Mouse (Mus musculus) G1E (cell line): ENCODE results near the gene Mark2. TPM values are rescaled to one million over a fixed set of nuclear protein-coding genes. Genes with fewer than 3 reads are reported as not detected.

Experiments
- ATAC-seq: 2 replicates; pipeline ENCODE4 v1.8.0; 2016; ENCODE audit warnings: mild to moderate bottlenecking; ENCODE audit not compliant: insufficient number of reproducible peaks, poor library complexity, low FRiP score, severe bottlenecking; ENCODE audit errors: extremely low read depth
- DNase-seq: peaks from one replicate; pipeline ENCODE4 v3.0.0; 2012; ENCODE audit warnings: low spot score
- H3K27me3 ChIP-seq: 2 replicates; pipeline ENCODE4 v1.6.1; 2012; ENCODE audit warnings: mild to moderate bottlenecking, low read length, inconsistent platforms; ENCODE audit not compliant: insufficient read depth
- H3K36me3 ChIP-seq: replicated peaks from 2 replicates; pipeline ENCODE3; 2012; ENCODE audit warnings: mild to moderate bottlenecking, inconsistent platforms
- H3K4me1 ChIP-seq: 2 replicates; pipeline ENCODE4 v1.6.1; 2012; ENCODE audit warnings: low read depth, low read length, inconsistent platforms, mixed read lengths; ENCODE audit not compliant: insufficient read depth
- H3K4me3 ChIP-seq: 2 replicates; pipeline ENCODE4 v1.5.1; 2012; ENCODE audit warnings: low read depth, mild to moderate bottlenecking, inconsistent platforms, low read length, moderate library complexity, mixed read lengths
- H3K9me3 ChIP-seq: replicated peaks from 2 replicates; pipeline ENCODE4 v1.6.1; 2012; ENCODE audit warnings: inconsistent platforms
- CTCF ChIP-seq: IDR thresholded peaks from 2 replicates; pipeline ENCODE4 v1.5.1; 2012; ENCODE audit warnings: low read depth, low read length, inconsistent platforms, mixed read lengths
- GATA1 ChIP-seq: IDR thresholded peaks from 2 replicates; pipeline ENCODE4 v1.6.1; 2012; ENCODE audit warnings: borderline replicate concordance, low read length, inconsistent platforms, mixed read lengths
- GATA2 ChIP-seq: IDR thresholded peaks from 2 replicates; pipeline ENCODE4 v1.6.1; 2012; ENCODE audit warnings: low read depth, low read length, inconsistent platforms, borderline replicate concordance
- POLR2AphosphoS5 ChIP-seq: IDR thresholded peaks from 2 replicates; pipeline ENCODE4 v1.6.1; 2012; ENCODE audit warnings: low read depth, low read length, inconsistent platforms; ENCODE audit not compliant: insufficient replicate concordance
- TAL1 ChIP-seq: conservative IDR thresholded peaks from 2 replicates; pipeline ENCODE4 v1.6.1; 2012; ENCODE audit warnings: low read depth, low read length, inconsistent platforms, mixed read lengths
- polyA plus RNA-seq: library from polyadenylated mRNA; stranded (reverse); fragments of >175 nt; gene quantifications from 2 replicates; pipeline ENCODE4 v1.2.3, GENCODE M21; 2012
- total RNA-seq, 2 experiments: library from RNA; stranded (forward) in 1 of 2; stranded (reverse) in 1 of 2; fragments of 200-1000 nt in 1 of 2; fragments of >200 nt in 1 of 2; fragmentation: Nextera tagmentation in 1 of 2; gene quantifications; 2 replicates each; pipeline ENCODE4 v1.2.3; 2014 to 2017

Gene Mark2
- total and polyA plus RNA-seq, 3 experiments, result 22.0 to 297 (median 182) TPM

GRCm38 (mm10) chr19:7276796-7277195 lies 64.9 kb downstream of the Mark2 start:
- Histone ChIP-seq H3K27me3 (no peaks in the 10 kb centered on the region), H3K4me3 (no peak overlapping the region), H3K9me3 (no peaks in the 10 kb centered on the region), H3K4me1 (peaks cover 50% of the 10 kb centered on the region), H3K36me3 (peaks cover 99% of the 10 kb centered on the region)
- DNase-seq (no peak), ATAC-seq (no peak)
- TF ChIP-seq GATA1 (no peak), TAL1 (no peak), POLR2AphosphoS5 (no peak)

GRCm38 (mm10) chr19:7276053-7276659 lies 65.5 kb downstream of the Mark2 start:
- Histone ChIP-seq H3K9me3 (no peaks in the 10 kb centered on the region), H3K4me3 (no peak overlapping the region), H3K36me3 (peaks cover 99% of the 10 kb centered on the region), H3K4me1 (peaks cover 50% of the 10 kb centered on the region), H3K27me3 (no peaks in the 10 kb centered on the region)
- ATAC-seq (no peak), DNase-seq (no peak)
- TF ChIP-seq TAL1 (no peak), GATA1 (no peak), CTCF (no peak), GATA2 (no peak), POLR2AphosphoS5 (no peak)

DNA sequence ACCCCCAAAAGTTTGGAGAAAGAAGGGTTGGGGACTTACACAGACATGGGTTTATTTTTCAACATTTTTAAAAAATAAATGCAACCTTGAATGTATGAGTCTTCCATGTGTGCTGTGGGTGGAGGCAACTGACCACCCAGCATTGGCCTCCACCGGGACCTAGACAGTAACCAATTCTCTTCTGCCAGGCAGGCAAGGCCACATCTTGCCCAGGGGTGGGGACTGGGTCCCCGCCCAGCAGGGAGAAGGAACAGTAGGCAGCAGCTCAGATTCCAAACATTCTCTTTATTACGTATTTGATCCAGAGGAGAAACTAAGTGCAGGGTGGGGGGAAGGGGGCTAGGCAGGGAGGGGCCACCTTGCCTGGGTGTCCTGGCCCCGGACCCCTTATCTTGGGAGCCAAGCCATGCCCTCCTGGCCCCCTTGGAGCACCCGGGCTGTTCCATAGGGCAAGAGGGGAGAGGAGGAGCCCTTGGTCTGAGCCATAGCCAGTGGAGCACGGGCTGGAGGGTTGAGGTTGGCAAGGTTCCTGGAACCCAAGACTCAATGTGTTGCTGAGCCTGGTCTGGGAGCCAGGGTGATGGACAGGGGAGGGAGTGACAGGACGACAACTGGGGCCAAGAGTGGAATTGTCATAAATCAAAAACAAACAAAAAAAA lies 66.4 kb downstream of the Mark2 start:
- Histone ChIP-seq H3K4me3 (no peak overlapping the region), H3K36me3 (peaks cover 99% of the 10 kb centered on the region), H3K27me3 (no peaks in the 10 kb centered on the region; the same call in 1 of the 2 replicates), H3K4me1 (peaks cover 53% of the 10 kb centered on the region), H3K9me3 (no peaks in the 10 kb centered on the region)
- ATAC-seq (no peak), DNase-seq (no peak)
- no peak for TF ChIP-seq GATA1
- TF ChIP-seq GATA2, result no peak
- no peak for TF ChIP-seq POLR2AphosphoS5

DNA sequence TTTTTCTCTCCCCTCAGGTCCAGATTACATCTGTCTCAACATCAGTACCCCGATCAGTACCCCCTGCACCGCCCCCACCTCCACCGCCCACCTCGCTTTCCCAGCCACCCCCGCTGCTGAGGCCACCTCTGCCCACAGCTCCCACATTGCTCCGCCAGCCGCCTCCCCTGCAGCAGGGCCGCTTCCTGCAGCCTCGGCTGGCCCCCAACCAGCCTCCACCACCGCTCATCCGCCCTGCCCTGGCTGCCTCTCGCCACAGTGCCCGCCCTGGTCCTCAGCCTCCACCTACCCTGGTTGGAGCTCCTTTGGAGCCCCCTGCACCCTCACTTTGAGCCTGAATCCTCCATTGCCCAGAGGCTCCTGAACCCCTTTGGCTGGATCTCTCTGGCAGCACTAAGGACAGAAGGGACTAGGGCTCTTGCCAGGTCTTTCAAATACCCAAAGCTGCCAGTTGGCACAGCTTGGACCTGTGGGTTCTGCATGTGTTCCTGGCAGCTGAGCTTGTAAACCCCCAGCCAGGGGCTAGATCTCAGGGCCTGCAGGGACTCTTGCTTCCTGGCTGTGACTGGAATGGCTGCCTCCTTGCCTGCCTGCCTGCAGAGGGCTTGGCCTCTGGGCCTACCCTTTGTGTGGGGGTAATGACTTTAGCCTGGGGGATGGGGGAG lies 67.2 kb downstream of the Mark2 start:
- DNase-seq, result no peak
- H3K27me3 ChIP-seq, result peaks cover 3% of the 10 kb centered on the region; the same call in 1 of the 2 replicates
- H3K36me3 ChIP-seq, result peaks cover 99% of the 10 kb centered on the region
- no peak overlapping the region for H3K4me3 ChIP-seq
- H3K4me1 ChIP-seq, result peaks cover 56% of the 10 kb centered on the region
- no peak for ATAC-seq
- TF ChIP-seq POLR2AphosphoS5, result no peak
- TF ChIP-seq TAL1, result no peak
- no peak for TF ChIP-seq GATA1
- TF ChIP-seq CTCF, result no peak
- TF ChIP-seq GATA2, result no peak
- no peaks in the 10 kb centered on the region for H3K9me3 ChIP-seq

DNA sequence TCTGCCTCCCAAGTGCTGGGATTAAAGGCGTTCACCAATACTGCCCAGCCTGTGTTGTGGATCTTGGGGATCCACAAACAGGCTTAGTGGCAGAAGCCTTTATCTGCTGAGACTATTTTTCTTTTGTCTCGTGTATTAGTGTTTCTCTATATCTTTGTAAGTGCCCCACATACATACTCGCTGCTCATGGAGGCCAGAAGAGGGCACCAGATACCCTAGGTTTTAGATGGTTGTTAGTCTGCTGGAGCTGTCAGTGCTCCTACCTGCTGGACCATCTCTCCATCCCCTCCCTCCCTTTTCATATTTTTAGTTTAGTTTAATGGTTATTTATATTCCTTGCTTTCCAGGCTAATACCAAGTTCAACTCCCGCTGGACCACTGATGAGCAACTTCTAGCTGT lies 68.2 kb downstream of the Mark2 start:
- Histone ChIP-seq H3K4me3 (no peak overlapping the region), H3K27me3 (peaks cover 10% of the 10 kb centered on the region; the same call in 1 of the 2 replicates), H3K4me1 (peaks cover 57% of the 10 kb centered on the region), H3K36me3 (peaks cover 90% of the 10 kb centered on the region), H3K9me3 (no peaks in the 10 kb centered on the region)
- TF ChIP-seq CTCF, result no peak
- no peak for TF ChIP-seq GATA1
- no peak for TF ChIP-seq GATA2
- no peak for TF ChIP-seq POLR2AphosphoS5
- TF ChIP-seq TAL1, result no peak
- ATAC-seq, result no peak
- no peak for DNase-seq

GRCm38 (mm10) chr19:7269290-7270044 lies 72.2 kb downstream of the Mark2 start:
- TF ChIP-seq GATA2 (no peak), POLR2AphosphoS5 (no peak), CTCF (no peak)
- Histone ChIP-seq H3K4me3 (peak overlapping the region; percentile 86), H3K36me3 (peaks cover 50% of the 10 kb centered on the region), H3K27me3 (peaks cover 19% of the 10 kb centered on the region; the same call in 1 of the 2 replicates), H3K9me3 (no peaks in the 10 kb centered on the region), H3K4me1 (peaks cover 62% of the 10 kb centered on the region)
- DNase-seq (no peak), ATAC-seq (no peak)
